Mouse (Mus musculus) right cerebral cortex, postnatal 36 days (tissue): Measurements from ENCODE around the gene Mrtfb.
A peak's percentile ranks its signal among the peaks of the same experiment; 100 is the strongest.

Source experiments
- DNase-seq, 2 experiments: peaks; one replicate each; pipeline ENCODE4 v3.0.0; 2022; ENCODE audit warnings: low spot score in 2 of 2, mixed read lengths in 1 of 2

Mrtfb gene

GRCm38 (mm10) chr16:13351268-13351667 lies 95.0 kb downstream of the Mrtfb start:
- DNase-seq: no peak

GRCm38 (mm10) chr16:13353927-13354326 lies 97.6 kb downstream of the Mrtfb start:
- DNase-seq: no peak

GRCm38 (mm10) chr16:13354431-13354830 lies 98.2 kb downstream of the Mrtfb start:
- no peak for DNase-seq

- peak; percentile 82 to 89 for DNase-seq
These were observed 101.8 kb downstream of the Mrtfb start for GRCm38 (mm10) chr16:13357806-13358679.

GRCm38 (mm10) chr16:13358741-13359140 lies 102.5 kb downstream of the Mrtfb start:
- DNase-seq: no peak

- DNase-seq: no peak
These were observed 103.2 kb downstream of the Mrtfb start for GRCm38 (mm10) chr16:13359405-13359858.

GRCm38 (mm10) chr16:13360208-13360607 lies 103.9 kb downstream of the Mrtfb start:
- DNase-seq: no peak

- no peak for DNase-seq
These were observed 104.6 kb downstream of the Mrtfb start for GRCm38 (mm10) chr16:13360835-13361234.

GRCm38 (mm10) chr16:13363141-13363540 lies 106.9 kb downstream of the Mrtfb start:
- DNase-seq: no peak

- DNase-seq: no peak
These were observed 107.9 kb downstream of the Mrtfb start for GRCm38 (mm10) chr16:13364145-13364544.

- no peak for DNase-seq
These were observed 110.0 kb downstream of the Mrtfb start for GRCm38 (mm10) chr16:13366256-13366655.

- DNase-seq: peak; percentile 55 to 75
These were observed 110.7 kb downstream of the Mrtfb start for GRCm38 (mm10) chr16:13366802-13367465.

- no peak for DNase-seq
These were observed 111.2 kb downstream of the Mrtfb start for GRCm38 (mm10) chr16:13367466-13367856.

GRCm38 (mm10) chr16:13368645-13369044 lies 112.4 kb downstream of the Mrtfb start:
- no peak for DNase-seq

- peak; percentile 80 to 86 for DNase-seq
These were observed 115.5 kb downstream of the Mrtfb start for GRCm38 (mm10) chr16:13371740-13372287.

GRCm38 (mm10) chr16:13372899-13373533 lies 116.7 kb downstream of the Mrtfb start:
- DNase-seq: no peak

GRCm38 (mm10) chr16:13376947-13377486 lies 120.7 kb downstream of the Mrtfb start:
- no peak for DNase-seq

- no peak for DNase-seq
These were observed 121.9 kb downstream of the Mrtfb start for GRCm38 (mm10) chr16:13378157-13378556.

- no peak for DNase-seq
These were observed 123.6 kb downstream of the Mrtfb start for GRCm38 (mm10) chr16:13379865-13380264.

GRCm38 (mm10) chr16:13381771-13382170 lies 125.5 kb downstream of the Mrtfb start:
- DNase-seq: no peak

GRCm38 (mm10) chr16:13387306-13387705 lies 131.0 kb downstream of the Mrtfb start:
- DNase-seq: no peak

- no peak for DNase-seq
These were observed 144.1 kb downstream of the Mrtfb start for GRCm38 (mm10) chr16:13400375-13400774.
